Comparison of ENCODE assay signal across 24 mouse cellular contexts in the genomic region with DNA sequence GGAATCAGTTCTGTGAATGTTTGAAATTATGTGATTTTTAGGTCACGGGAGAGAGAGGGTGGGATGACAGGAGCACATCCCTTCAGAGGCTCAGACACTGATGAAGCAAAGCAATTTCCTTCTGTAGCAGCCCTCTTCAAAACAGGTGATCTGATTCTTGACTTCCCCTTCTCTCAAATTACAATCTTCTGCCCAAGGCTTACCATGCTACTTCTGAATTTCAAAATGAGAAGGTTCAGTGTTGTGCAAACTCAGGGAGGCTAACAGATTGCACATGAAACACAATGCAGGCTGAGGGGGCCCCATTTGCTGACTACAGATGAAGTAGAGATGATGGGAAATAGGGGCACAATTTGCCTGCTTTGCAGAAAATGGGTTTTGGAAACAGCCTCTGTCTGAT.
A peak's percentile ranks its signal among the peaks of the same experiment; 100 is the strongest.
DNase-seq lines count a peak whose midpoint lies in the region; ATAC-seq and TF ChIP-seq lines count a peak whose summit lies in the region.
"Had no signal": no experiment of that assay in that cellular context is flagged by ENCODE, and none has a peak within 500 bp of the region (broad histone marks: within the 10 kb centered on the region; RNA-seq: fewer than 3 reads in every experiment).

No protein-coding gene starts in this region.

- no peak for ATAC-seq in hindbrain, embryonic 13.5 days (ENCODE audit: low FRiP score)
- ATAC-seq in hindbrain, embryonic 14.5 days (ENCODE audit: low FRiP score), result no peak
- peak; percentile 56 for ATAC-seq in common myeloid progenitor, adult 5-6 weeks (replicated peaks; ENCODE audit: low read depth, poor library complexity, severe bottlenecking)
- ATAC-seq in granulocyte monocyte progenitor cell, adult 5-6 weeks (replicated peaks; ENCODE audit: poor library complexity, severe bottlenecking), result peak; percentile 80
- ATAC-seq in lung, postnatal 0 days, result no peak
- ATAC-seq in forebrain, embryonic 16.5 days, result no peak
- ATAC-seq: forebrain, embryonic 14.5 days; forebrain, postnatal 0 days had no signal

- TF ChIP-seq EP300 in lung, postnatal 0 days (IDR thresholded peaks at IDR 0.05), result no peak

- no peak for DNase-seq in hindbrain, embryonic 14.5 days (ENCODE audit: low spot score)
- DNase-seq in embryonic facial prominence, embryonic 10.5 days (ENCODE audit: low spot score), result no peak
- DNase-seq in cerebellum, adult 9-10 months, result no peak
- no peak for DNase-seq in lung, postnatal 0 days (ENCODE audit: low spot score)
- DNase-seq: adrenal gland, adult 2 months; adrenal gland, postnatal 10 days; adrenal gland, postnatal 25 days; cerebellum, adult 11 months; cerebellum, adult 18-20 months; cerebellum, adult 8-10 months; cerebellum, postnatal 10 days; cerebellum, postnatal 25 days; embryo, embryonic 11 days; forebrain, postnatal 0 days had no signal

- H3K9ac ChIP-seq in hindbrain, embryonic 13.5 days, result no peak overlapping the region
- H3K9ac ChIP-seq in hindbrain, embryonic 14.5 days, result no peak overlapping the region
- H3K9ac ChIP-seq in lung, postnatal 0 days (replicated peaks; ENCODE audit: low read depth), result no peak overlapping the region
- H3K9ac ChIP-seq in forebrain, embryonic 16.5 days (replicated peaks; ENCODE audit: low read depth, low read length), result no peak overlapping the region
- H3K9ac ChIP-seq: embryonic facial prominence, embryonic 13.5 days; embryonic facial prominence, embryonic 15.5 days; forebrain, embryonic 12.5 days; forebrain, postnatal 0 days had no signal

- TF ChIP-seq CTCF in lung, postnatal 0 days (IDR thresholded peaks at IDR 0.05), result no peak

- 44% methylated on average over 1 of the region's 1 CpGs for WGBS in hindbrain, embryonic 13.5 days
- 32% methylated on average over 1 of the region's 1 CpGs for WGBS in hindbrain, embryonic 14.5 days
- 26% methylated on average over 1 of the region's 1 CpGs for WGBS in embryonic facial prominence, embryonic 10.5 days
- 60% methylated on average over 1 of the region's 1 CpGs for WGBS in lung, postnatal 0 days
- WGBS in forebrain, embryonic 16.5 days, result 43% methylated on average over 1 of the region's 1 CpGs

- no peaks in the 10 kb centered on the region for H3K27me3 ChIP-seq in hindbrain, embryonic 13.5 days
- H3K27me3 ChIP-seq in hindbrain, embryonic 14.5 days (ENCODE audit: control insufficient read depth, insufficient read depth, low read length), result no peaks in the 10 kb centered on the region
- no peaks in the 10 kb centered on the region for H3K27me3 ChIP-seq in embryonic facial prominence, embryonic 10.5 days (replicated peaks; ENCODE audit: low read depth, poor library complexity, severe bottlenecking)
- H3K27me3 ChIP-seq in lung, postnatal 0 days (replicated peaks; ENCODE audit: insufficient read depth, low read length), result no peaks in the 10 kb centered on the region
- H3K27me3 ChIP-seq in forebrain, embryonic 16.5 days (replicated peaks; ENCODE audit: control insufficient read depth, insufficient read depth, low read length), result no peaks in the 10 kb centered on the region
- H3K27me3 ChIP-seq: embryonic facial prominence, embryonic 13.5 days; embryonic facial prominence, embryonic 15.5 days; forebrain, embryonic 12.5 days had no signal

- no peak overlapping the region for H3K4me3 ChIP-seq in hindbrain, embryonic 13.5 days
- H3K4me3 ChIP-seq in hindbrain, embryonic 14.5 days (replicated peaks; ENCODE audit: low read length), result no peak overlapping the region
- H3K4me3 ChIP-seq in embryonic facial prominence, embryonic 10.5 days, result no peak overlapping the region
- H3K4me3 ChIP-seq in lung, postnatal 0 days (ENCODE audit: low read depth, low read length), result no peak overlapping the region
- H3K4me3 ChIP-seq in forebrain, embryonic 16.5 days (replicated peaks; ENCODE audit: low read length), result no peak overlapping the region
- H3K4me3 ChIP-seq: embryonic facial prominence, embryonic 13.5 days; embryonic facial prominence, embryonic 15.5 days; erythroblast, embryonic 14.5 days; forebrain, embryonic 10.5 days; forebrain, embryonic 12.5 days had no signal

- no peaks in the 10 kb centered on the region for H3K9me3 ChIP-seq in hindbrain, embryonic 13.5 days
- H3K9me3 ChIP-seq in hindbrain, embryonic 14.5 days (ENCODE audit: control insufficient read depth, low read length), result no peaks in the 10 kb centered on the region
- H3K9me3 ChIP-seq in embryonic facial prominence, embryonic 10.5 days, result no peaks in the 10 kb centered on the region
- no peaks in the 10 kb centered on the region for H3K9me3 ChIP-seq in lung, postnatal 0 days (ENCODE audit: low read length)
- no peaks in the 10 kb centered on the region for H3K9me3 ChIP-seq in forebrain, embryonic 16.5 days (ENCODE audit: control insufficient read depth, low read length)
- H3K9me3 ChIP-seq: embryonic facial prominence, embryonic 13.5 days; embryonic facial prominence, embryonic 15.5 days; forebrain, embryonic 10.5 days; forebrain, embryonic 12.5 days had no signal

- H3K4me2 ChIP-seq in hindbrain, embryonic 13.5 days, result no peak overlapping the region
- no peak overlapping the region for H3K4me2 ChIP-seq in hindbrain, embryonic 14.5 days (replicated peaks)
- no peak overlapping the region for H3K4me2 ChIP-seq in lung, postnatal 0 days (replicated peaks; ENCODE audit: low read depth, low read length)
- no peak overlapping the region for H3K4me2 ChIP-seq in forebrain, embryonic 16.5 days (ENCODE audit: low read length)
- H3K4me2 ChIP-seq: embryonic facial prominence, embryonic 13.5 days; embryonic facial prominence, embryonic 15.5 days; forebrain, embryonic 12.5 days had no signal

- H3K27ac ChIP-seq in hindbrain, embryonic 13.5 days, result peak overlapping the region; percentile 40; the same call in 1 of the 2 replicates
- no peak overlapping the region for H3K27ac ChIP-seq in hindbrain, embryonic 14.5 days
- 0 out of 2 replicates have a peak overlapping the region, but pooled peaks have one; percentile 16 for H3K27ac ChIP-seq in embryonic facial prominence, embryonic 10.5 days (replicated peaks)
- H3K27ac ChIP-seq in lung, postnatal 0 days (ENCODE audit: low read length), result no peak overlapping the region
- no peak overlapping the region for H3K27ac ChIP-seq in forebrain, embryonic 16.5 days (ENCODE audit: low read length)
- H3K27ac ChIP-seq: embryonic facial prominence, embryonic 13.5 days; embryonic facial prominence, embryonic 15.5 days; forebrain, embryonic 10.5 days; forebrain, embryonic 12.5 days had no signal

- H3K4me1 ChIP-seq in hindbrain, embryonic 13.5 days (replicated peaks), result peaks cover 49% of the 10 kb centered on the region
- H3K4me1 ChIP-seq in hindbrain, embryonic 14.5 days (replicated peaks; ENCODE audit: control insufficient read depth, insufficient read depth, low read length), result peaks cover 32% of the 10 kb centered on the region
- peaks cover 36% of the 10 kb centered on the region for H3K4me1 ChIP-seq in embryonic facial prominence, embryonic 10.5 days
- no peaks in the 10 kb centered on the region for H3K4me1 ChIP-seq in lung, postnatal 0 days (ENCODE audit: insufficient read depth, low read depth, low read length)
- H3K4me1 ChIP-seq in forebrain, embryonic 16.5 days (replicated peaks; ENCODE audit: control insufficient read depth, insufficient read depth, low read length), result peaks cover 45% of the 10 kb centered on the region

- no peaks in the 10 kb centered on the region for H3K36me3 ChIP-seq in hindbrain, embryonic 13.5 days
- no peaks in the 10 kb centered on the region for H3K36me3 ChIP-seq in hindbrain, embryonic 14.5 days (replicated peaks; ENCODE audit: control insufficient read depth, insufficient read depth)
- H3K36me3 ChIP-seq in embryonic facial prominence, embryonic 10.5 days (replicated peaks), result no peaks in the 10 kb centered on the region
- H3K36me3 ChIP-seq in lung, postnatal 0 days (ENCODE audit: insufficient read depth, low read length), result no peaks in the 10 kb centered on the region
- no peaks in the 10 kb centered on the region for H3K36me3 ChIP-seq in forebrain, embryonic 16.5 days (ENCODE audit: control insufficient read depth, insufficient read depth)
- H3K36me3 ChIP-seq: embryonic facial prominence, embryonic 13.5 days; embryonic facial prominence, embryonic 15.5 days; forebrain, embryonic 10.5 days; forebrain, embryonic 12.5 days had no signal

Comparison
In these comparisons a context has a peak if more than half of its experiments do, and no peak if none do; other contexts are left out.
1. H3K27ac ChIP-seq: peak in hindbrain, embryonic 13.5 days (single experiment) and embryonic facial prominence, embryonic 10.5 days (single experiment); none in hindbrain, embryonic 14.5 days (single experiment), lung, postnatal 0 days (single experiment) and forebrain, embryonic 16.5 days (single experiment).
2. ATAC-seq: peak in common myeloid progenitor, adult 5-6 weeks (single experiment) and granulocyte monocyte progenitor cell, adult 5-6 weeks (single experiment); none in hindbrain, embryonic 13.5 days (single experiment), hindbrain, embryonic 14.5 days (single experiment), lung, postnatal 0 days (single experiment) and forebrain, embryonic 16.5 days (single experiment).